Mouse (Mus musculus) granulocyte monocyte progenitor cell, adult 5-6 weeks (primary cell): ENCODE measurements around the gene Oprl1. TPM values are rescaled to one million over a fixed set of nuclear protein-coding genes. Genes with fewer than 3 reads are reported as not detected.
A peak's percentile ranks its signal among the peaks of the same experiment; 100 is the strongest.

ENCODE experiments used
- ATAC-seq: replicated peaks from 2 replicates; pipeline ENCODE4 v1.8.0; 2016; ENCODE audit warnings: mild to moderate bottlenecking, moderate TSS enrichment, inconsistent platforms; ENCODE audit not compliant: poor library complexity, severe bottlenecking
- total RNA-seq, 2 experiments: library from RNA; stranded (forward) in 1 of 2; stranded (reverse) in 1 of 2; fragments of 200-712, 200-1000 nt in 1 of 2; fragments of >200 nt in 1 of 2; fragmentation: Nextera tagmentation in 1 of 2; gene quantifications; 2 replicates each; pipeline ENCODE4 v1.2.3; 2014 to 2017

Gene Oprl1
- total RNA-seq, 2 experiments from 2014 or later = not detected

- ATAC-seq = peak; percentile 61
These were observed 23.2 kb upstream of the Oprl1 start for GRCm38 (mm10) chr2:181691571-181691970.

- ATAC-seq = no peak
These were observed 22.5 kb upstream of the Oprl1 start for GRCm38 (mm10) chr2:181692304-181692703.

DNA sequence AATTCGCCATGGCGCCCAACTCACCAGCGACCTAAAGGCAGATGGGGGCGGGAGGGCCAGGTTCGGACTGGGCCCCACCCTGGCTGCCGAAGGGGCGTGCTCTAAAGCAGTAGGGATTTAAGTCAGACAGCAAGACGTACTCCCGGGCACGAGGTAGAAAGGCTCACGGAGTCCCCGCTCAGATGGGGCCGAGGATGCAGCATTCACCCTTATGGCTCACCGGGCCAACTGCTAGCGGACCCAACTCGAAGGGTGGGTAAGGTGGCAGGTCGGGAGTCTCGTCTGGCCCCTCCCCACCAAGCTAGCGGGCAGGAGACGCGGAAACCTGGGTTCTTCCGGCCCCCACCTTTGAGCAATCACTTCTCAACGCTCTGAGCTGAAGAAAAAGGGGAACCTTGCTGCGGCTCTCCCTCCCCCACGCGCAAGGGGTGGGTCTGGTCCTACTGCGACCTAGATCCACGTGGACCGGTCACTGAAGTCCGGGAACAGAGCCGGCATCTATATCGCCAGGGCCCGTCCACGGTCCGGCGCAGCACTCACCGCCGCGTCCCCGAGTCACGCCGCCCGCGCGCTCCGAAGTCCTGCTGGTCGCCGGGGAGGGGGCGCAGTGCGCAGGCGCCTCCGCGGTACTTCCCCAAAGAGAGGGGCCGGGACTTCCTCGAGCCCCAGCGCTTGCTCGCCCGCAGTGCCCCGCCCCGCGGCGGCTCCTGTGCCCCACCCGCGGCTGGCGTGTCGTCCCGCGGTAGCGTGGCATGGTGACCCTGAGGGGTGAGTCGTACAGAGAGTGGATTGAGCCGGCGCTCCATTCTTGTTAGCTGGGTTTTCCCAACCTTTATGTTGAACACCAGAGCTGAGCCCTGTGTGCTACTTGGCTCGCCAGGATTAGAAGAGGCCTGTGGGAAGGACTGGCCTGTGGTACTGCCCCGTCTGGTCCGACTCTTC lies 21.2 kb upstream of the Oprl1 start, which contains the start of gene Rgs19:
TSS of gene Rgs19 (minus strand) at position 639 of the 942 bp plus-strand sequence.
- peak; percentile 68 for ATAC-seq

- ATAC-seq = no peak
These were observed 20.2 kb upstream of the Oprl1 start for GRCm38 (mm10) chr2:181694581-181694980.

GRCm38 (mm10) chr2:181695776-181696175 lies 19.0 kb upstream of the Oprl1 start:
- no peak for ATAC-seq

GRCm38 (mm10) chr2:181696801-181697420 lies 17.9 kb upstream of the Oprl1 start:
- no peak for ATAC-seq

- no peak for ATAC-seq
These were observed 16.6 kb upstream of the Oprl1 start, which contains the start of gene Lkaaear1 for GRCm38 (mm10) chr2:181698241-181698640. Gene Lkaaear1, minus strand, starts transcription at chr2:181698442.

DNA sequence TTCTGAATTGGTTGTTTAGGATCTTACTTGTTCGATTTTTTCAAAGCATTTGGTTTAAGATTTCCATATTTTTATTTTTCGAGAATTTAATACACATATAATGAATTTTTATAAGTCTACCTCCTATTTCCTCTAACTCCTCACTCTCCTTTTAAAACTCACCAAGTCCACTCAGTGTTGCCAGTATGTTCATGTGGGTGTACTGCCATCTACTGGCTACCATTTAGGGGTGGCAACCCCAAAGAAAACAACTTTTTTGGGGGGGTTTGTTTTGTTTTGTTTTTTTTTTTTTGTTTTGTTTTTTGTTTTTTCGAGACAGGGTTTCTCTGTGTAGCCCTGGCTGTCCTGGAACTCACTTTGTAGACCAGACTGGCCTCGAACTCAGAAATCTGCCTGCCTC lies 8.1 kb upstream of the Oprl1 start:
- ATAC-seq = peak; percentile 82

GRCm38 (mm10) chr2:181713749-181714148 lies 1.1 kb upstream of the Oprl1 start:
- ATAC-seq = no peak

DNA sequence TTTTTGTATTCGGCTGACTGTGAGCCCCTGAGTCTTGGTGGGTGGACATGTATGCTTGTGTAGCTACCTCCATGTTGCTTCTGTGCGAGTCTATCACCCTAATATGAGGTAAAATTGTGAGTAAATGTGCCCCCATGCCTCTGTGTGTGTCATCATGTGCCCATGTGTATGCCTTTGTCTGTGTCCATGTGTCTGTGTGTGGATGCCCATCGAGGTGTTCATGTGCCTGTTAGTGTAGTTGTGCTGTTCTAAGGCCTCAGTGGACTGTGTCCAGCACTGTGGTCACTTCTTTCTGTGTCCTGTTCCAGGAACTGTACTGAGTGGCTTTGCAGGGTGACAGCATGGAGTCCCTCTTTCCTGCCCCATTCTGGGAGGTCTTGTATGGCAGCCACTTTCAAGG lies 566 bp downstream of the Oprl1 start:
- ATAC-seq = no peak

DNA sequence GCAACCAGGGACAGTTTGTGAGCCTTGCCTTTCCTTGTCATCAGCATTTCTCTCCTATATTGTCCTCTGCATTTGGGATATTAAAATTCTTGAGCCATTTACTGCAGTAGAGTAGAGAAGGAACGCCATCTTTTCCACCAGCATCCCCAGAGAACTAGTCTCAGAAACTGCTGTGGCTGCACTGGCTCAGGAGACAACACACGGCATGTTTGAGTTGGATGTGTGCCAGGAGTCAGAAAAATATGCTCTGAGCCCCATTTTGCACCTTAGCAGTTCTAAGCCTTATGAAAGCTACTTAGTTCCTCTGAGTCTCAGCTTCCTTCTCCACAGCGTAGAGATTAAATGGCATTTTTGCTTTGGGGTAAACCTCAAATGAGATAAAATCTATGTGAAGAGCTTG lies 2.2 kb downstream of the Oprl1 start:
- ATAC-seq = no peak

GRCm38 (mm10) chr2:181720061-181720460 lies 5.2 kb downstream of the Oprl1 start:
- ATAC-seq = no peak

GRCm38 (mm10) chr2:181721200-181721599 lies 6.4 kb downstream of the Oprl1 start:
- ATAC-seq = no peak

DNA sequence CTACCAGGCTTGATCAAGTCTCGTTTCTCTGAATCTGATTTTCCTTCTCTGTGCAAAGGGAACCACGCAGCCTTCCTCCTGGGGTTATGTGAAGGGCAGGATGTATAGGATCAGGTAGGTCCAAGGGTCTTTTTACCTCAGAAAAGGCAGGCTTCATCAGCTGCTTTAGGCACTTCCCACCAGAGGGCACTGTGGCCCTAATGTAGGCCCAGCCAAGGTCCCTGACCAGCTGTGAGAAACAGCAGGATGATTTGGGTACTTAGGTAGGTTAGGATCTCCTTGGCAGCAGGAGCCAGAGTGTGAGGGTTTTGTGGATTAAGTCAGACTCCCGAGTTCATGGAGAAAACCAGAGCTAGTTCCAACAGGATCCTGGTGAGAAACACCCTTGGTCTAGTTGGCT lies 7.4 kb downstream of the Oprl1 start:
- ATAC-seq = peak; percentile 63

DNA sequence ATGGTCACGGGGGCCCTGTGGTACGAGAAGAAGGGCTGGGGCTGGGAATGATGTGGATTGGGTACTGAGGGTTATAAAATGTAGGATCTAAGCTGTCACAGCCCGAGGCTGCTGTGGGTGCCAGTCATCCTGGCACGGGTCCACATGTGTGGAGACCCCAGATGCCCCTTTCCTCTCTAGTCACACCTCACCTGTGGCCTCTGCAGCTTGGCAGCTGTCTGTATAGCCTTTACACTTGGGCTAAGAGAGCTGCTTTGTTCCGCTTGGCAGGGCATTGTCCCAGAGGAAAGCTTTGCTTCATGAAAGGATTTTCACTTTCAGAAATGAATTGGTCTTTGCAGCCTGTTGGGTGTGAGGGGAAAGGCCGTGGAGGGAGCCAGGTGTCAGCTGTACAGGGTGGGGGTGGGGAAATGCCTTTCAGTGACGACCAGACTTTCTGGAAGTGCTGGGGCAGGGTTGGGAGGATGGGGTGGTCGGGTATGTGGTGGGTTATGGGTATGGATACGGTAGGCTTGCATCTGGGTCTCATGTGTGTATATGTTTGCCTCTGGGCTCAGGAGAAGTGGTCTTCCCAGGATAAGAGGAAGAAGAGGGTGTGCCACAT lies 12.9 kb downstream of the Oprl1 start:
- no peak for ATAC-seq

GRCm38 (mm10) chr2:181730051-181730450 lies 15.2 kb downstream of the Oprl1 start:
- ATAC-seq = no peak

DNA sequence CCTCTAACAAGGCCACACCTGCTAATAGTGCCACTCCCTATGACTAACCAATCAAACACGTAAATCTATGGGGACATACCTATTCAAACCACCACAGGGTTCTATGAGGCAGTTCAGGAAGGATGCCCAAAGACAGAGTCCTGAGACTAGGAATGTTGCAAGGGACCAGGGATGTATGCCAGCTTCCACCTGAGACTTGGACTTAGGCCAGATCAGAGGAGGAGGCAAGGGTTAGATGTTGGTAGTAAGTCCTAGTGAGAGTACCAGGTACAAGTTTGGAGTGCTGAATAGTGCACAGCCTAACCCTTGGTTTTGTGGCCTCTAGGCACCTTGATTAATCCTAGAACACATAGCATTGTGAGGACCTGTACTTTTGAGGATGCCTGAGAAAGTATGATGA lies 37.8 kb downstream of the Oprl1 start:
- no peak for ATAC-seq

DNA sequence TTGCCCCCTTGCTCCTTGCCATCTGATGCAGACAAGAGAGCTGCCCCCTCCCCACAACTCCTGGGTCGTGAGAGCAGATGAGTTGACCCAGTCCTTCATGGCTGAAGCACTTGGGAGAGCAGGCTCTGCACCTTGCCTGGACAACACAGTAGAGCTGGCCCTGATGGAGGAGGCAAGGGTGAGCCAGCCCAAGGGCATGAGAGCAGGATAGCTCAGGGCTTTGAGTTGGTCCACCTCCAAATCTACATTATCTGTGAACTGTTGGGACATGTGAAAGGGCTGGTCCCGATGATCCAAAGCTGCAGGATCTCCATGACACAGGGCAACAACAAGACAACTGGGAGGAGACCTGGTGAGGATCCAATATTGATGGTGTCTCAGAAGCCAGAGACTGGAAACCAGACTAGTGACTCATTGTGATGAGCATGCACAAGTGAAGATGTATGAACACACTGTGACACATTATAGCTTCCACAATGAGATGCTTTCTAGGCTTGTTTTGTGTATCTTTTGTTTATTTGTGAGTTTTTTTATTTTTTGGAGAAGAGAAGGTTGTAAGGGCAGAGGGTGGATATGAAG lies 43.4 kb downstream of the Oprl1 start:
- no peak for ATAC-seq

DNA sequence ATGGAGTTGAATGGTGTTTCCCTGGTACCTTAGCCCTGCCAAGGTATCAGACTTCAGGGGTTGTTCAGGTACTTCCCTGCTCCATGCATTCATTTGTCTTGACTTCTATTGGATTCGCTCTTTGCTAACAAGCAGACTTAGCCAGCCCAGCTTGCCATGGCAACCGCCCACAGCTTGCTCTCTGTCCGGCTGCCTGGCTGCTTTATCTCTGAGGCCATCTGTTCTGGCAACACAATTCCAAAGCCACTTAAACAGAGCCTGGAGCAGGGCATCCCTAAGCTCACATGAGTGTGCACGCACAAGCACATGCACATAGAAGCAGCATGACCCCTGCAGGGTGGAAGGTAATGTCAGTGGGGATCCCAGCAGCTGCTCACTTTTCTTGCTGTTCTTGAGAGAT lies 44.2 kb downstream of the Oprl1 start:
- no peak for ATAC-seq

- no peak for ATAC-seq
These were observed 48.4 kb downstream of the Oprl1 start, which contains the start of gene Myt1 for GRCm38 (mm10) chr2:181763006-181763830. Gene Myt1, plus strand, starts transcription at chr2:181763332.
